Mouse (Mus musculus): Measurements from ENCODE around the gene Neil3. TPM values are rescaled to one million over a fixed set of nuclear protein-coding genes. Genes with fewer than 3 reads are reported as not detected.
"Not testable (repeated sequence)": the region's sequence is repeated elsewhere in the genome, so short reads cannot be mapped to it uniquely, and the experiment has no call there.

Neil3 gene
- total RNA-seq, 2 experiments from 2014 or later = 1.5 to 2.5 TPM

DNA sequence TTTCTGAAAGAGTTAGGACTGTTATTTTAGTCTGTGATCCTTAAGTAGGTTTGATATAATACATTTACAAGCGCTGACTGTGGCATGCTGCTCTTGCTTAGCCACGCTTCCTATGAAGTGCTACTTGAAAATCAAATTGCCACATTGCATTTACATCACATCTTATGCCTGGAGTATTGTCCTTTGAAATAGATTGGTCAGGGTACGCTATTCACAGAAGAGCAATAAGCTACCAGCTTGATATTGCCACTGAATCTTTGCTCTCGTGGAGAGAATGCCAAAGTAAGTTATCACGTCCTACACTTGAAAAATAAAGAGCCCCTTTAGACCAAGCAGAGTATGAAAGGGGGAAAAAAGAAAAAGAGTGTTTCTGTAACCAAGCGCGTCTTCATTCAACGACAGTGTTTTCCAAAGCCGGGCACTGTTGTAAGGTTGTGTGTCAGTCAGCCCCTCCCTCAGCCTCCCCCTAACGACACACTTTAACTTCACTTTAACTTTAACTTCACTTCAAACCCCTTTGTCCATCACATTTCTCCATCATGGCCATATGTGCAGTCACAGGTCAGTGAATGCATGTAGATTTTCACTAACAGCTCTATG, 76.3 kb downstream of the Neil3 start:
- intact Hi-C loops (cut with DNase I; ENCODE audit: low total_unique reads) = no loop called here
- DNase-seq = no peak

DNA sequence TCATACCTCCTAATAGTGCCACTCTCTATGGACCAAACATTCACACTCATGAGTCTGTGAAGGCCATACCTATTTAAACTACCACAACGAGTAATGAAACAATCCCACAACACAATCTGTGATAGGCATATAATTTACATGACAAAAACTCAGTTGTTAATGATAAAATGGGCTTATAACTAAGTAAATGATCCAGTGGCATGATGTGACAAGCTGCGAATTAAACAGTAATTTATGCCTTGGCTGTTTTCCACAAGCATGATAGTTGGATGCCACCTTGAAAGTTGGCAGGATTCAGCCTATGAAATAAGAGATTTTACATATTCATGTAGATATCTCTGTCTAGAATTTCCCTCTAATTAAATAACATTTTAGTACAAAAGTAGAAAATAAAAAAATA, 99.3 kb downstream of the Neil3 start:
- no peak for DNase-seq
- intact Hi-C loops (cut with DNase I; ENCODE audit: low total_unique reads) = no loop called here

DNA sequence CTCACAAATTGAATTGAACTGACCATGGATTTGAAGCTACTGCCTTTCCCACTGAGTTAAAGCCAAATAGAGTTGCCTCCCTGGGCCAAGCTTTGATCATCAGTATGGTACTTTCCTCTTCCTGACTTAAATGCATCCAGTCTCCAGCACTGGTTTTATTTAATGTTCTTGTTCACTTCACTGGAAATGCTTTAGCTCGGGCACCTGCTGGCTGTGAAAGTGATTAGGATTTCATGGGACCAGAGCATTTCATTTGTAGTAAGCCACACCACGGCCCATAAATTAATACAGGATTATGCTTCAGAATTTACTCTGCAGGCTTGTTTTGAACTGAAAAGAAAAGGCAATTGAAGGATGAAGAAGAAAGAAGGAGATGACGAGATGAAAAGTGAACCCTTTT, 100.8 kb downstream of the Neil3 start:
- DNase-seq; intact Hi-C loops (cut with DNase I; ENCODE audit: low total_unique reads): not testable (repeated sequence)

Other genes with a start within 250 kb of the Neil3 start
- gene Aga, start 127.3 kb downstream of the Neil3 start, total RNA-seq (2021) = 10 to 100 TPM; 12.9 to 16.2 TPM

Measured in gastrocnemius, postnatal 14 days (tissue).